Mouse (Mus musculus): ENCODE measurements around the gene Magi2.

The Magi2 gene

DNA sequence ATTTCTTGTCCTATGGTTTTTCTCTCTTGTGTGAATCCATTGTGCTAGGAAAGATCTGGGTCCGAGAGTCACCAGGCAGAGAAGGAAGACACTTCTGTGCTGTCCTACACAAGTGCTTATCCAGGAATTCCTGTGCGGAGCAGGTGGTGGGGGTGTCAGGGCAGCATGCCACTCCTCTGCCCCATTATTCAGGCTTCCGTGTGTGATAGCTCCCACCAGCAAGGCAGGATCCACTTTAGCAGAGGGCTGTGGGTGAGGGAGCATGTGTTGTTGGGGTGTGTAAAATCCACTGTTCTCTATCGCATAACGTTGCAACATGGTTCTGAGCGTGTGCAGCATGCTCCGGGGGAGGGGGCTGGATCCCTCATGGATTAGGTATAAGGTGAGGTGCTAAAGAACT, 682.8 kb downstream of the Magi2 start:
- intact Hi-C loops (cut with DNase I), result no loop called here

- intact Hi-C loops (cut with DNase I), result no loop called here
Observed at GRCm38 (mm10) chr5:19932102-19932501, 705.3 kb downstream of the Magi2 start.

GRCm38 (mm10) chr5:19933190-19933589, 706.4 kb downstream of the Magi2 start:
- intact Hi-C loops (cut with DNase I), result no loop called here

DNA sequence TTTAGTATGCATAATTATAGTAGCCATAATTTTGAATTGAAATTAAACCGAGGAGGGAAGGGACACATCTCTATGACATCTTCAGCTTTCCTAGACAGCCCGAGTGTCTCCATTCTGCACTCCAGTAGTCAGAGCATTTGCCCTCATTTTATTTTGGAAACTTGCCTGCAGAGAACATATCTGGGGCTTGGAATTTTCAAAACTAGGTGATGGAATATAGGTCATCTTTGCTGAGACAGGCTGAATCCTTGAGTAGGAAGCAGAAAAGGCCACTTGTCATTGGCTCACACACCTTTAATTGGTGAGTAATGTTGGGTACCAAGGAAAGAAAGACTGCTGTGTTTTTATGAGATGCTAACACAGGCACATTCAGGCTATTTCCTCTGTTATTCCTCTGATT, 724.3 kb downstream of the Magi2 start:
- intact Hi-C loops (cut with DNase I), result no loop called here

GRCm38 (mm10) chr5:19964113-19964512, 737.3 kb downstream of the Magi2 start:
- intact Hi-C loops (cut with DNase I), result no loop called here

GRCm38 (mm10) chr5:19972736-19973135, 745.9 kb downstream of the Magi2 start:
- intact Hi-C loops (cut with DNase I), result no loop called here

- intact Hi-C loops (cut with DNase I), result no loop called here
Observed at GRCm38 (mm10) chr5:19973852-19974251, 747.0 kb downstream of the Magi2 start.

DNA sequence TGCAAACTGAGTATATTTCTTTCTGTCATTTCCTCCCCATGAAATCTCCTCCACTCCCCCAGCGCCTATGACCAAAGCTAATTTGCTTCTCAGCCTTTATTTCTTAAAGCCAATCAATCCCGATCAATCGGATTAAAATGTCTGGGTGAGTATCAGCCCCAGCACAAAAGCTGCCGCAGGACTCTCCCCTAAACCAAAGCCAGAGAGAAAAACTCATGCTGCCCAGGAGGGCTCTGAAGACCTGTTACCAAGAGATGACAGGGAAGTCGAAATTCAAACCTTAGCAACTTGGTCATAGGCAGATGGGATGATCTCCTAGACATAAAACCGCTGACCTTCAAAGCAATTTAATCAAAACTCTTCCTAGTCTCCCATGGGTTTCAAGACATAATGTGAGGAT, 754.7 kb downstream of the Magi2 start:
- intact Hi-C loops (cut with DNase I), result no loop called here

GRCm38 (mm10) chr5:19982031-19982430, 755.2 kb downstream of the Magi2 start:
- intact Hi-C loops (cut with DNase I), result no loop called here

GRCm38 (mm10) chr5:19999486-19999885, 772.6 kb downstream of the Magi2 start:
- intact Hi-C loops (cut with DNase I), result no loop called here

- intact Hi-C loops (cut with DNase I), result no loop called here
Observed at GRCm38 (mm10) chr5:19999912-20000311, 773.1 kb downstream of the Magi2 start.

DNA sequence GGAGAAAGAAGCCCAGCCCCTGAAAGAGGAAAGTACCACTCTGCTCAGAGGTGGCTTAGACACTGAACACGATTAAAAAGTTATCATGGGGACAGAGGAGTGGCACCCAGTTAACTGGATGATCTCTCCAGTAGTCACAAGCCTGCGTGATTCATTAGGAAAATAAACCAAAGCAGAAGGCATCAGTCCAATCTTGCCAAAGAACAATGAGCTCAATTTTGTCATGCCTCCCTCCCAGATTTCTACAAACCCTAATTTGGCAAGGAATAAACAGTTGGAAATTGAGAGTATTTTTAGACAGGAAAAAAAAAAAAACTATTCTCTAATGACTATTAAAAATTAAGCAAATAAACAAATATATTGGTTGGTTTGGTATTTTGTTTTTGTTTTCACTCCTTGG, 779.8 kb downstream of the Magi2 start:
- intact Hi-C loops (cut with DNase I), result no loop called here

DNA sequence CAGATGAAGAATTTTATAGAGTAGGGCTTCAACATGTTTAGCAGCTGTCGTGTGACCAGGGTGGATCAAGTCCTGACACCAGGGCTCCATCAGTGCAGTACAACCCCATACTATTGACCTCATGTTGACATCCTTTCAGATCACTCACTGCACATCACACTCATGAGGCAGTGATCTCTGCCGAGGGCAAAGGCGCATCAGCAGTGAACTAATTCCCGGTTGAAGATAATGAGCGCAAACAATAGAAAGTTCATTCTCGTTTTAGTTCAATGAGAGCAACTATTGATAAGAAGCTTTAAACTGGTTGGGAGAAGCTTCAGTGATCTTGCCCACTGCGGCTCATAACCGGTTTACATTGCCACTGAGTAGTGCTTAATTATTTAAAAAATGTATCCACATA, 780.4 kb downstream of the Magi2 start:
- intact Hi-C loops (cut with DNase I), result no loop called here

DNA sequence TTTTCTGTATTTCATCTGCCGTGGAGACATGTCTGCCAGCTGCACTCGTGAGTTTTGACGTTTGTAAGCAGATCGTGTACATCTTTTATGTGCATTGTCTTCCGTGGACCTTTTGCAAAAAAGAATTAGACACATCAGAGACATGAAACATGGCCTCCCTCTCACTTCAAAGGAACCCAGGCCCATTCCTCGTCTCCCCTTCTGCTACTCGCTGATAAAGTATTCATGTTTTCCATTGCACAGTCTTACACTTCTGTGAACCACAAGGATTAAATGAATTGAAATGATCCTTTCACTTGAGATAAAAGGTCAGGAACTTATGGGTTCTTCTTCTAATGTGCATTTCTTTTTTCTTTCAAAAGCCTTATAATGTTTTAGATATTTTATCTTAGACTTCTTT, 783.4 kb downstream of the Magi2 start:
- intact Hi-C loops (cut with DNase I), result no loop called here

DNA sequence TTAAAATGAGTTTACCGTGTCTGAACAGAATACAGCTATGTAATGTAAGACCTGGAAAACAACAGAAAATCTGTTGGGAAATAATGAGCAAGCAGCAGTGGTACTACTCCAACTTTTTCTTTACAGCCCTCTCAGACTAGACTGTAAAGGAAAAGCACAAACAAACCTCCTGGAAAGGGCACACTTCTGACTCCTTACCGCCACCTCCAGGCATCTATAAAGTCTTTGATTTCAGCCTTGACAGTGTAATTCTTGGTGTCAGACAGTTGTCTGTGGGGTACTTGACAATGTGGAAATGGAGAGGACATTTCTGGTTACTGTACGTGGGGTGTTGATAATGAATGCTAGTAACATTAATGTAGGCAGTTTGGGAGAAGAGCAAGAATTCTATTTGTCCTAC, 791.2 kb downstream of the Magi2 start:
- intact Hi-C loops (cut with DNase I), result no loop called here

DNA sequence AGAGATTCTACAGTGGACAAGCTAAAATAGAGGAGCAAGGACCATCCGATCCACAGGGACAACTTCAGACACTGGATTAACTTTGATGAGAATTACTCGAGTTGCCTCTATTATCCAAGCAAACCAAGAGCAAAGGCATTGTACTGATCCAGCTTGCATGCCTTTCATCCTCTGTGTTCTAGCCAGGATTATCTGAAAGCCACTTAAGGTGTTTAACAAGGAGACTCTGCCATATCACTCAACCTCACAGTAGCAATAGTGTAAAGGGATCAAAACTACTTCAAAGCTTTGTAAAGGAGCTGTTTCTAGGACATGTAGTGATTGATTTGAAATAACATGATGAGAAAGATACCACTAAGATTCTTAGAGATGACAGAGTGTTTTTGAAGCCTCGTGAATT, 819.8 kb downstream of the Magi2 start:
- intact Hi-C loops (cut with DNase I), result no loop called here

DNA sequence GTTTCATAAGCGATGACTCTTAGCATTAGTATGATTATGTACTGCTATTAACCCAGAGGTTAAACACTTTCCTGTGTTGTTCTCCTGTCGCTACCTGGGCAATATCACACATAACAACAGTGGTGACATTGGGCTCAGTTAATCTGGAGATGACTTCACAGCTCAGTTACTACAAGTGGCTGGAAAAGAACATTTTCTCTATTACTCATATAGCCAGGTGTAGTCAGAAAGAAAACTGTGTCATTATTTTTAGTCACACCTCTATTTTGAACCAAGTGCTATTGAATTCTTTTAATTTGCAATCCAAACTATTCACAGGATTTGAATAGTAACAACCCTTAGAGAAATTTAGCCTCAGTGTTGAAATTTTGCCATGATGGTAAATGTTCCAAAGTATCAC, 821.5 kb downstream of the Magi2 start:
- intact Hi-C loops (cut with DNase I), result no loop called here

DNA sequence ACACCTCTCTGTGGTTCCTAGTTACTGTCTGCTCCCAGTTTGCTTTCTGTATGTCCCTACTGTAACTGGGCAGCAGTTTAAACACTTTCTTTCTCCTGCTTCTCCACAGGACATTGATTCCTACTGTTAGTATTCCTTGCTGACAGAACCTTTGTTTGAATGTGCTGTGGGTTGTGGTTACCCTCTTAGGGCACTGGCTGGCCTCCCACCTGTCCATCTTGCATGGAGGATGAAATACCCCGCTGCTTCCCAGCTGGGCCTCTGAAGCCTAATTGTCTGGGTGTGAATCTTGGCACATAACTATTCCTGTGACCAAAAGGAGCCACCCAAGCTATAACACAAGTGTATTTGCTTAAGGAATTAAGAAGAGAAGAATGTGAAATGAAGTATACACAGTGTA, 823.4 kb downstream of the Magi2 start:
- intact Hi-C loops (cut with DNase I), result no loop called here

DNA sequence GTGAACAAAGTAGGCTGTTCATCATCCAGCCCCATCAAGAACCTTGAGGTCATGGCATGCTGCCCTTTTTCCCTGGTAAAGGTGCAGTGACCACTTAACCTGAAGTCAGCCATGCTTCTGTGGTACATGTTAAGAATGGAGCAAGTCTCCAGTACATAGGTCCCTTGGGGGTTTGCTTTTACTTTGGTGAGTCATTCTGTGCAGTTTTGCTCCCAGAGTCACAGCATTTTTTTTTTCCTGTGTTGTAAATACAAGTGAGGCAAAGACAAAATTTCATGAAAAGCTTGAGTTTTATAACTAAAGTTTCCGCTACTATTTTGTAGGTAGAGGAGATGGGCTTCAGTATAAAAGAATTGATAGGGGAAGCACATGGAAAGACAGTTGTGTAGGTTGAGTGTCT, 828.2 kb downstream of the Magi2 start:
- intact Hi-C loops (cut with DNase I), result no loop called here

DNA sequence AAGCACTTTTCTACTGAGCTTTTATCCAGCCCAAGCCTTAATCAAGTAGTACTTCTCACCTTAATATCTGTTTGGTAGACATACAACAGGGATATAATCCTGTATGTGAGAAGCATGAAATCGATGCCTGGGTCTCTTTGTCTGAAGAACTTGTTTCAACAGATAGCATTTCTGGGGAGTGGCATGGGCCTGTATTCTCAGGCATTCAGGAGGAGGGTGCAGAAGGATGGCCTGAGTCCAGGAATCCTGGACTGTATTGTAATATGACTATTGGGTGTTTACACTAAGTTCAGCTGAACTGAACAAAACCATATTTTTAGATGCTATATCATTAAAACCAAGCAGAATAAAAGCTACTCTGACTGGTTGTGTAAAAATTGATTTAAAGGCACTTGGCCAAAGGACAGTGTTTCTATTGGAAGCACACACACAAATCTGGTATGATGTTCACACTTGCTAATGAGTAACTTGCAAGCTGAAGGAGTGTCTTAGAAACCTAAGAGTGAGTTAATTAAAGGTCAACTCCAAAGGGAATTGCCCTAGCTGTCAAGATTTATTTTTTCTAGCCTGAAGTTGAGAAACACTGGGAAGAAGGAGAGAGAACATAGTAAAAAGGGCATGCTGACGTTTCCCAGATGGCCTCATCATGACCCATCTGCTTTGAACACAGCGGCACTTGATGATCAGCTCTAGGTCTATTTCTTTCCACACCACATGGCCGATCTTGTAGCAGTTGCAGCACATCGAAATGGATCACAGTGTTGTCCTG, 829.4 kb downstream of the Magi2 start:
- intact Hi-C loops (cut with DNase I), result no loop called here

DNA sequence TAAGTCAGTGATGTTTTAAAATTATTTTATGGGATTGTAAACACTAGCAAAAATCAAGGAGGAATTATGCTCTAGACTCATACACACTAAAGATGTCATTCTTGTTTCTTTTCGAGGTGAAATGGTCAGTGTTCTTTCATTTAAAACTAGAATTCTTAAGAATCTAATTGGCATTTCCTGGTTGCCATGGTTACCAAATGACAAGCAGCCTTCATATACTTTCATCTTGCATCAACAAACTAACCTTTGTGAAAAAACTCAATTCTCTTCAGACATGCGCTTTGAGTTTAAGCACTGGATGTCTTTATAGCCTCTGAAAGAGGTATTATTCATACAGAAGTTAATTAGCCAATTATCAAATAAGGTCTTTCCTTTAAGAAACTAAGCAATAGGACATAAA, 830.0 kb downstream of the Magi2 start:
- intact Hi-C loops (cut with DNase I), result no loop called here

- intact Hi-C loops (cut with DNase I), result no loop called here
Observed at GRCm38 (mm10) chr5:20062011-20062410, 835.2 kb downstream of the Magi2 start.

DNA sequence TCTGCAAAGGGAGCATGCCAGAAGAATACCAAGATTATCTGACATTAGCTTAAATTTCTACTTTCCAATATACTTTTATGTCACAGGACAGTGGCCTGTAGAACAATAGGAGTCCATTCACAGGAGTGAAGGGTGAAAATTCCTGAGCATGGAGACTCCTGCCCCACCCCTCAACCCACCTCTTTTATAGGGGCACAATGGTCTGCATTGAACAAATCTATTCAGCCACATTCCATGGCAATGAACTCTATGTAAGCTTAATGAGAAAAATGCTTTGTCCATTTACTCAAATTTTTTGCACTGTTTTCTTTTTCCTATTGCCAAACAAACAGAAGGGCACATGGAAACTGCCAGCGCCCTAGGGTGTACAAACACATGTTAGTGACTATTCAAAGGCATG, 838.2 kb downstream of the Magi2 start:
- intact Hi-C loops (cut with DNase I), result no loop called here

- intact Hi-C loops (cut with DNase I), result no loop called here
Observed at GRCm38 (mm10) chr5:20068496-20068895, 841.7 kb downstream of the Magi2 start.
